Mouse (Mus musculus) heart, adult 2 months (tissue): ENCODE results near the gene Usp37.

Source experiments
- CTCF ChIP-seq: fragments of 200-600 bp; IDR thresholded peaks from 2 replicates; pipeline ENCODE4 v1.8.1; 2022; ENCODE audit warnings: antibody characterized with exemption, mild to moderate bottlenecking, moderate library complexity
- POLR2A ChIP-seq: fragments of 200-500 bp; IDR thresholded peaks from 2 replicates; pipeline ENCODE4 v1.6.1; 2011; ENCODE audit warnings: mild to moderate bottlenecking, low read depth, low read length, control low read depth; ENCODE audit not compliant: insufficient read depth

GRCm38 (mm10) chr1:74418747-74419439, 125.2 kb downstream of the Usp37 start:
- TF ChIP-seq POLR2A: no peak
- TF ChIP-seq CTCF: no peak
